Mouse (Mus musculus) fibroblast of lung, adult 2 months (primary cell): ENCODE results near the gene Tgfbr3.
"Not testable (repeated sequence)": the region's sequence is repeated elsewhere in the genome, so short reads cannot be mapped to it uniquely, and the experiment has no call there.

Experiments used
- DNase-seq: peaks from one replicate; pipeline ENCODE4 v3.0.0-alpha.2; 2011; ENCODE audit warnings: low read depth

Gene Tgfbr3

DNA sequence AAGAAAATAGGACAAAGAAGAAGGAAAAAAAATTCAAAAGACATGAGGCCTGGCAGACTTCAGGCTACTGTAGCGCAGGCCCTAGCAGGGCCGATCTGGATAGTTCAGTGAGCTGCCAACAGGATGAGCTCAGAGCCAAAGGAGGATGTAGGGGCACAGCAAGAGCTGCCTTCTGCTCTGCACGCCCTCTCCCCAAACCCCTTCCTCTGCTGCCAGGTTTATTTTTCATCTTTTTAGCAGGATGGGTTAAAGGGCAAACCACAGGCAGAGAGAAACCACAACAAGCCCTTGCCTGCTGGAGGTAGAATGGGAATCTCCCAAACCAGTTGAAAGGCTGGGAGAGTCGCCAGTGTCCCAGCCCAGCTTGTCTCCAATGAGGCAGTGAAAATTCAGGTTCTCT lies 10.2 kb downstream of the Tgfbr3 start:
- no peak for DNase-seq

DNA sequence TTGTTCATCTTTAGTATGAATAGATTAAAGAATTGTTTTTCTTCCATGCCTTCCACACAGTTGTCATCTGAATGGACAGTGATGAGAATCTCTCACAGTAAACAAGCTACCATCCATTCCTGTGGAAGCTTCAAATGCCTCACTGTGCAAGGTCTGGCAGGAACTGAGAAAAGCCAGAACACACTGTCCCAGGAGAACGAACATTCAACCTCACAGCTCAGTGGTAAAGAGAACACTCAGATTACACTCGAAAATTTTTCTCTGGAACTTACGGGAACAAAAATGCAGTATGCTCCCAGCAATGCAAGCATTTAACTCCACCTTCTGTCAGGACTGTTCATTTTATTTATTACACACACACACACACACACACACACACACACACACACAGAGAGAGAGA lies 13.2 kb downstream of the Tgfbr3 start:
- no peak for DNase-seq

- no peak for DNase-seq
Observed at GRCm38 (mm10) chr5:107272252-107273028, 17.0 kb downstream of the Tgfbr3 start.

DNA sequence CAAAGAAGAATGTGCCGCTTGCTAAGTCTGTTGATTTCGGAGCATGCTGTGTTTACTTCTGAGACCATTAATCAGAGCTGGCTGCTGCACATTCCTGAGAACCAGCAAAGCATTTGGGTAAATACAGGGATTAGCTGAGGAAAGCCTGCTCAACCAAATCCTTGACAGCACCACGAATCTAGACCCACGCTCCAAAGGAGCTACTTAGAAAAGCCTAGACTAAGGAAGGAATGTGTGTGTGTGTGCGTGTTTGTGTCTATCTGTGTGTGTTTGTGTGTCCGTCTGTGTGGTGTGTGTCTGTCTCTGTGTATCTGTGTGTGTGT lies 20.5 kb downstream of the Tgfbr3 start:
- no peak for DNase-seq

DNA sequence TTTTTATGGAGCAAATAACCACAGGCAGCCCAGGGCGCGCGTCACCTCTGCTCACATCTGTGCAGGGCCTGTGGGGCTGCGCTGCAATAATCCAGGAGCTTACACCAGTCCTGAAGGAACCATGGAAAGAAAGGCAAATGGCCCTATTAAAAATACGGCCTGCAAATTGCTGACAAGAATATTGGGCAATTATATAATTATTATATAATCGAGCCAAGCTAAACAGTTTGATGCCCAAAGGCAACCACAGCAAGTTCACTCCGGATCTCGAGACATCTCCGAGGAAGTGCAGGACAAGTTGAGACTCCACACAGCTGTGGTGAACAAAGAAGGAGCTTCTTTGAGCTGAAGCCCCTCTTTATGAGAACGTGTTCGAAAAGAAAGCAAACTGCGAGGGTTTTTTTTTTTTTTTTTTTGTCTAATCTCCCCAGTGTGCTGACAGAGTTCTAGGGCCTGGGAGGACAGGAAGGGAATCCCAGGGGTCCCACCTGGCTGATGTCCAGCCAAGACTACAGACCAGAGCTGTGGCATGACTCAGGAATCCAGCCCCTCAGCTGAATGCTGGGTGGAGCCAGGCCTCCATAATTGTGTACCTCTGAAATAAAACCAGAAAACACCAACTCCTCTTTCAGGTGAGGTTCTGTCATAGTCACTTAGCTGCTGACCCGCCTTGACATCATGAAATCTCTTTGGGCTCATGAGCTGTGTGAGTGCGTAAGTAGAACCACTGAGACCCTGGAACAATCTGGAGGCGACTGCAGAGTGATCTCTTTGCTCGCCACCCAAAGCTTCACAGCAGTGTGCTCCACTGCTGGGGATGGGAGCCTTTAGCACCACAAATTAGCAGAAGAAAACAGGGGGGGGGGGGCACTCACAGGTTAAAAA lies 21.1 kb downstream of the Tgfbr3 start:
- DNase-seq: no peak

GRCm38 (mm10) chr5:107266566-107266965 lies 22.9 kb downstream of the Tgfbr3 start:
- no peak for DNase-seq

DNA sequence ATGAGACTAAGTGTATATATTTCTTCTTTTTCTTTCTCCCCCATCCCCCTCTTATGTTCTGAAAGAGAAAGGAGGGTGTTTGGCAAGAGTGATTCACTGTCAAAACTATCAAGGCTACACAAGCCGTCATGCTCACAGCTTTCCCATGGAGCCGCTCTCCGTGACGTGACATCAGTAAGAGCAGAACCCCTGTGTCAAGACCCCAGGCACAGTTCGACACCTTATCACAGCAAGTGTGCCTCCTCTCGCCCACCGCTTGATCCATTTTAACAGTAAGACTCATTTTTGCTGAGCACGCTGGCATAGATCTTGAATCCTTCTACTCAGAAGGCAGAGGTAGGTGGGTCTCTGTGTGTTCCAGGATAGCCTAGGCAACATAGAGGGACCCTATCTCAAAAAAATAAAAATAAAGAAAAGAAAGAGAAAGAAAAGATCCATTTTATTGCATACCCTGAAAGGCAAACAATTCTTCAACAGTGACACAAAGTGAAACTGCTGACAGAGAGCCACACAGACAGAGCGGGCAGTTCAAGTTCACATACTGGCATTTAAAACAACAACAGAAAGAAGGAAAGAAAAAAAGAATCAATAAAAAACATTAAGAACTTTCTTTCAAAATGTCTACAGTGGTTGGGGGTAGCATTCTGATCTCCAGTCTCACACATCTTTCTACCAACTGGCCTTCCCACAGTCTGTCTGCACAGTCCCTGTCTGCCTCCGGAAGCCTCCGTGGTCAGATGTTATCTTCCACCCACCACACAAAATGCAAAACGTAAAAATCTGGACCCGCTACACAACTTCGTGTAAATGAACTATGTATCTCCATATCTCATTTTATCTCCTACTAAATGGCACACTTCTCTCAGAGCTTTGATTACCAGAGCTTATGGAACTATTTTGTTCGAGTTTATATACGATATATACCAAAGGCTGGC lies 24.7 kb downstream of the Tgfbr3 start:
- no peak for DNase-seq

- DNase-seq: no peak
Observed at GRCm38 (mm10) chr5:107263836-107264235, 25.6 kb downstream of the Tgfbr3 start.

DNA sequence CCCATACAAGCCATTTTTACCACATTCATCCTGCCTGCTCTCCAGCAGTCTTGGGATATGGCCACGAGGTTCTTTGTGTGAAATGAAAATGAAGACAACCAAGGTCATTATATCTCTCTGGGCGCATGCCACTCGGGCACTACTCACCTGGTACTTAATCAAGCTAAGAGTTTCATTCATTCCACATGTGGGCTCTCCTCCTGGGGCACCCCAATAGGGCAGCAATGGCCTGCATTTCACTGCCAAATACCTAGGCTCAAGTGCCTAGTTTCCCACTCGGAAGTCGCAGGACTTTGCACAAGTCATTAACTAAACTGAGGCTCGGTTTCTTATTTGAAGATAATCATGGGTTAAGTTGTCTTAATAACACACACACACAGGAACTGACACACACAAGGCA lies 27.5 kb downstream of the Tgfbr3 start:
- DNase-seq: no peak

DNA sequence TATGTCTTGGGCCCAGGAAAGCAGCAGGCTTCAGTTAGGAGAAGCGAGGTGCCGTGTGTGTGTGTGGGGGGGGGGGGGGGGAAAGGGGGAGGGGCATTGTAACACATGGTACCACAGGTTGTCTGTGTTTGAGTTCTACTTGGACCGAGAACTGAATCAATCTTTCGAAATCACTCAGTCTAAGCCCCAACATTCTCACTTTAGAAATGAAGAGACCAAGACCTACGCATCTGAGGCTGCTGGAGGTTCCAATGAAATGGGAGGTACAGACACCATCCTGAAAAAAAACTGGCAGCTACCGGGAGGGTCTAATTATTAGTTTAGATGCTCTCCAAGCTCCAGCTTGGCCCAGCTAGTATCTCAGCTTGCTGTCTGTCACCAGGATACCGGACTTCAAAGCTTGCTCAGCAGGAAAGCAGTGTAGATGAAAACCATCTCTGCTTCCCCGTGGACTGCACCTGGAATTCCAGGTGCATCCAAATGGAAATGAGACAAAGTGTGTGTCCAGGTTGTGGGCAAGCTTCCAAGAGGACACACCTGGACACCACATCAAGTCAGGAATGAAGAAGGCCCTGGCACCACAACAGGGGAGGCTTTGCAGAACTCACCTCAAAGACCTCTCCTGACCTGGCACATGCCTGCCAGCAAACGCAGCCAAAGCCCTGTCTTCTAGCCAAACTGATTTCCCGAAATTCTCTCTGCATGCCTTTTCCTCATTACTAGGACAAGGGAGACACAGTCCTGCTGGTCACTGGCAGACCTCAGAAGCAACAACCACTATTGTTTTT lies 28.5 kb downstream of the Tgfbr3 start:
- no peak for DNase-seq

DNA sequence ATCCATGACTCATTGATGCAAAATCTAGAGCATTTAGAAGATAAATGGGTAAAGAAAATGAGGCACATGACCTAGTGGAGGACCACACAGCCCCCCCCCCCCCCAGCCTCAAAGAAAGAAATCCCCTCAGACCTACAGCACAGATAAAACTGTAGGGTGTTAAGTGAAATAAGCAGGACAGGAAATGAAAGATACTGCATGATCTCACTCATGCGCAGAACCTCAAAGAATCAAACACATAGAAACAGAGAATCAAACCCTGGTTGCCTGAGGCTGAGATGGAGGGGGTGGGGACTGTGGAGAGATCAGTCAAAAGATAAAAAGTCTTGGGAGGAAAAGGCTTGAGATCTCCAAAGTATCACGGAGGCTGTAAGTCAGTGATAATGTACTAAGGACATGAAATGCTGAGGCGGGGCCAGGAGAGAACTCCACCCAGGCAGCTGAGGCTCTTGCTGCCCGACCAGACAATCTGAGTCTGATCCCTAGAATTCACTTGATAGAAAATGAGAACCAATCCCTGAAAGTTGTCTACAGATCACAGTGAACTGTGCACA lies 29.9 kb downstream of the Tgfbr3 start:
- DNase-seq: no peak

DNA sequence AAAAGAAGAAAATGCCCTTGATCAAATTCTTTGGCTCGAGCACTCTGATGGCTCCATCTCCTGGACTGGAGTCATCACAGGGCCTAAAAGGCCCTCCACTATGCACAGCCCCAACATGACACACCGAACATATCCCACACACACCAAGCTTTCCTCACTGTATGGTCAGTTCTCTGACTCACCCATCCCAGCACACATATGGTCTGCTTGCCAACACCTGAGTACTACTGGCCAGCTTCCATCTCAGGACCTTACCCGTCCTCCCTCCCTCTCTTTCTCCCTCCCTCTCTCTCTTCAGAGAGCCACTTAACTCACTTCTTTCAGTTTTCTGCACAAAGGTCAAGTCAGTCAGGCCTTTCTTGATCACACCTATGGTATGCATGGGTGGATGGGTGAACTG lies 36.0 kb downstream of the Tgfbr3 start:
- no peak for DNase-seq

DNA sequence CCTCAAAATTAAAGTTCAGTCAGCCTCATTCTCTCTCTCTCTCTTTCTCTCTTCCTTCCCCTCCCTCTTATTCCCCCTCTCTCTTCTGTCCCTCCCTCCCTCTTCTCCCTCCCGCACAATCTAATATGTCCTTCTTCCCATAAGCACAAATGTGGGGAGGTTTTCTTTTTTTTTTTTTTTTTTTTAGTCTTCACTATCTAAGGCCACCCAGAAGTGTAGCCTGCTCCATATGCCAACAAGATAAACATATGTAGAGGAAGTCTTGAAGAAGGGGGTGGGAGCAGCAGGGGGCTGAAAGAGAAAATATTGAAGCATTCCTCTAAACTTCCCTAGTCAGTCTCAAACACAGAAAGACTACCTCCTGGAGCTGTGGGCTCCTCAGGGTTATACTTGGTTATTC lies 37.0 kb downstream of the Tgfbr3 start:
- DNase-seq: no peak

- no peak for DNase-seq
Observed at GRCm38 (mm10) chr5:107251751-107252305, 37.6 kb downstream of the Tgfbr3 start.

DNA sequence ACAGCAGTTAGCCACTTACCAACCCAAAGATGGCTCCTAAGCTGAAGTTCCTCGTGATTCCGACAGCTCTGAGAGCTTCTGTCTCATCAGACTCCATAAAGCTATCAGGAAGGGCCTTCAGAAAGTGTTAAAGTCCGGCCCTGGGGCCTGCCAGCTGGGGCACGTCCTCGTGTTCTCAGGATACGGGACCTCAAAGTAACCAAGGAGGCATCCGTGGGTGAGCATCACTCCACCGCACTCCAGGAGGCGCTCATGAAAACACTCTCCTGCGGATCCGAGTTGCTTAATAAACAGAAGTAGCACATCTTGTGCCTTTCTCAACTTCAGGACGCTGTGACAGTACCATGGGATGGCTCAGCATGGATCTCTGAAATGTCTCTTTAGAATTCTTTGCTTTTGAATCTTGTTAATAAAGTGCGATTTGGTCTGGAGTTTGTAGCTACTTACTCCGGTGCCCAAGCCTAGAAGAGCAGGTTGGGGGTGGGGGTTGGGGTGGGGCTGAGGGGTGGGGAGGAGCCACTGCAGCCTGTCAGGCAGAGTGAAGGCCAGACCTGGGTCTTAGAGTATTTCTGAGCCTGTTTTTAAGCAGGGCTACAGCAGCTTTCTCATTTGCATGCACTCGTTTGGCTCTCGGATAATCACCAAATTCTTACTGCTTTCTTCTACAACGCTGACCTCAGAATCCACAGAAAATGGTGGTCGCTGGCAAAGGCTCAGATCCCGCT lies 38.7 kb downstream of the Tgfbr3 start:
- DNase-seq: no peak

- DNase-seq: no peak
Observed at GRCm38 (mm10) chr5:107248732-107249131, 40.7 kb downstream of the Tgfbr3 start.

DNA sequence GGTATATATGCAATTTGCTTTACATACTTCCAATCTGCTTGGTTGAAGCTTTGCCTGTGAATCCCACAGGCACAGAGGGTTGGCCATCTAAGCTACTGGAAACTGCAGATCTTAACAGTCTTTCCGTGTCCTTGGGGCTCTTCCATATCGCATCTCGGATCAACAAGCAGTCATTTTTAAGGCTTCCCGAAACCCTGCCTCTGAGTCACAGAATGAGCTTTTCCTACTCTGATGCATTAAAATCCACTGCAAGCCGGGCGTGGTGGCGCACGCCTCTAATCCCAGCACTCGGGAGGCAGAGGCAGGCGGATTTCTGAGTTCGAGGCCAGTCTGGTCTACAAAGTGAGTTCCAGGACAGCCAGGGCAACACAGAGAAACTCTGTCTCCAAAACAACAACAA lies 41.1 kb downstream of the Tgfbr3 start:
- DNase-seq: not testable (repeated sequence)

DNA sequence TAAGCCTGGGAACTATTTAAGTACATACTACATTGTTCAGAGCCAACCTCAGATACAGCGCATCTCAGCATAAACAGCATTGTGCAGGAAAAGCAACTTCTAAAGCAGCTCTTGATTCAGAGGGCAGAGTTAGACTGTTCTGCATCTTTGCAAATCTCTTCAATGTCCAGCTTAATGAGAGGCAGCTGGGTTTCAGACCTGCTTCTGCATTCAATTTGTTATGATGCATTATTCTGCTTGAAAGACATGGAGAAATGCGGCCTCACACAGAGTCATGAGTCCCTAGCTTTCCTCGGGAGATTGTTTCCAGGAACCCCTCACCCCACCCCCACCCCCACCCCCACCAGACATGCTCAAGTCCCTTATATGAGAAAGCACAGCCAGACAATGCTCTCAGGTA lies 41.6 kb downstream of the Tgfbr3 start:
- DNase-seq: no peak

GRCm38 (mm10) chr5:107243445-107243844 lies 46.0 kb downstream of the Tgfbr3 start:
- DNase-seq: no peak

DNA sequence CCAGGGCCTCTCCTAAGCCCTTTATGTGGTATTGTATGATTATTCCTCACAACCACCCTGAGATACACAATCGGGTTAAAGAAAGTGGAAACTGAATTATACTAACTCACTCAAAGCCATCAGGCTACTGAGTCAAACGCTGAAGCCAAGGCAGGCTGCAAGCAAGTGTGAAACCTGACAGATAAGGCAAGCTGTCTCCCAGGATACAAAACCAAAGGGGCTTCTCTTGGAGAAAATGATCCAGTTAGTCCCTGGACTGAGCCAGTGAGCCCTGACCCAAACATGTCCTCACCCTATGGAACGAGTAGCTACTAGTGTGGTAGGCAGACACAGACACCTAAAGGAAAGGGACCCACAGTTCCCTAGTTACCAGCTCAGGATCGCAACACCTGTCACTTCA lies 46.4 kb downstream of the Tgfbr3 start:
- DNase-seq: no peak
